Mouse (Mus musculus) monocyte, adult 5-6 weeks (primary cell): ENCODE results near the gene Spata7. TPM values are rescaled to one million over a fixed set of nuclear protein-coding genes. Genes with fewer than 3 reads are reported as not detected.
A peak's percentile ranks its signal among the peaks of the same experiment; 100 is the strongest.

ENCODE experiments used
- ATAC-seq: fragments of 153-309, 156-312 bp; replicated peaks from 2 replicates; pipeline ENCODE4 v1.8.0; 2017; ENCODE audit warnings: mild to moderate bottlenecking; ENCODE audit not compliant: low TSS enrichment, insufficient number of reproducible peaks, severe bottlenecking, poor library complexity, low FRiP score
- total RNA-seq: library from RNA; stranded (forward); fragments of 200-1000, 200-491, 200-594 nt; gene quantifications from 3 replicates; pipeline ENCODE4 v1.2.3, GENCODE M21; 2017

The Spata7 gene
- total RNA-seq, 1 experiment from 2014 or later, result 3.3 TPM

GRCm38 (mm10) chr12:98668132-98668814 lies 40.3 kb downstream of the Spata7 start:
- no peak for ATAC-seq

GRCm38 (mm10) chr12:98669086-98669485 lies 41.1 kb downstream of the Spata7 start:
- no peak for ATAC-seq

GRCm38 (mm10) chr12:98669864-98670263 lies 41.9 kb downstream of the Spata7 start:
- ATAC-seq, result no peak

DNA sequence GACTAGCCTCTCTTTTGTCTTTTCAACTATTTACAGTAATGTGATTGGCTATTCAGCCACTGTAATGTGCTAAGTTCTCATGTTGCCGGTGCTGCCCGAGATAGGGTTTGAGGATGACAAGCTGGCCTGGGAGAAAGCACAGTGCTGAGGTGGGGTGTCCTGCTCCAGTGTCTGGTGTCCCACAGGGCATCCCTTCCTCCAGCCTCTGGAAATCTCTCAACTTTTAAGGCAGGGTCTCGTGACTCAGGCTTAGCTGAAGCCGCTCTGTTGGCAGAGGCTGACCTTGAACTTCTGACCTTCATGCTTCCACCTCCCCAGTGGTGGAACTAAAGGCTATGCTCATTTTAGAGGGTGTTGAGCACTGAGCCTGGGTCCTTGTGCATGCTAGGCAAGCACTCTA lies 42.5 kb downstream of the Spata7 start:
- ATAC-seq, result no peak

GRCm38 (mm10) chr12:98673879-98674278 lies 45.9 kb downstream of the Spata7 start:
- ATAC-seq, result no peak

- ATAC-seq, result peak; percentile 73
Measured at GRCm38 (mm10) chr12:98674627-98675143, 46.7 kb downstream of the Spata7 start.

DNA sequence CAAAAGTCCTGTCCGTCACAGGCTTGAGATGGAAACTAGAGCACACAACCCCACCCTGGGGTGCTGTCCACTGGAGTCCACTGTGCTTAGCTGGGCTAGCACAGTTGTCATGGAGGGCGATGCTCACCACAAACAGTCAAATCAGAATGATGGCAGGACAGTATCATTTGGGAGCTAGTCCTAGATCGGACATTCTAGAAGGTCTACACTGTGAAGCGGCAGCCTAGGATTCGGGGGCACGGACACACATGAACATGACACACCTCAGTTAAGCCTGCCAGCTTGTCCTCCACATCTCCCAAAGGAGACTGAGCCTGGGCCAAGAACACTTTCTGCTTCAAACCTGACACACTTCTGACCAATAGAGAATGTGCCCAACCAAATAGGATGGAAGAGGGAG lies 48.9 kb downstream of the Spata7 start:
- no peak for ATAC-seq

DNA sequence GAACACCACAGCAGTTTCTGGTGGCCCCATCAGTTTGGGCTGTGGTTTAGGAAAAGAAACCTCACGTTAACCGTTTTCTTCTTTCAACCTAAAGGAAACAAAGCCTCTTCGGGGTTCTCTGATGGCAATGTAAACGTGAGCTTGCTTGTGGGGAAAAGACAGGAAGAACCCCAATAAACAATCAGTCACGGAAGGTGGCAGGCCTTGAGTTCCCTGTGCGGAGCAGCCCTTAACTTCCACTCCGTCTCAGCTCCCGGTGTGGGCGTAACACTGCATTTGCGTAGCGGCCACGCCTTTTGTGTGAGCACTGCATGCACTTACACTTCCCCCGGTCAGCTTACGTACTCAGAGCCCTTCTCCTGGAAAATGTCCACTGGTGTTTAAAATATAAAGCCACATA lies 49.4 kb downstream of the Spata7 start:
- ATAC-seq, result peak; percentile 61; the same call in 1 of the 2 replicates

- ATAC-seq, result no peak
Measured at GRCm38 (mm10) chr12:98679906-98680305, 51.9 kb downstream of the Spata7 start.

DNA sequence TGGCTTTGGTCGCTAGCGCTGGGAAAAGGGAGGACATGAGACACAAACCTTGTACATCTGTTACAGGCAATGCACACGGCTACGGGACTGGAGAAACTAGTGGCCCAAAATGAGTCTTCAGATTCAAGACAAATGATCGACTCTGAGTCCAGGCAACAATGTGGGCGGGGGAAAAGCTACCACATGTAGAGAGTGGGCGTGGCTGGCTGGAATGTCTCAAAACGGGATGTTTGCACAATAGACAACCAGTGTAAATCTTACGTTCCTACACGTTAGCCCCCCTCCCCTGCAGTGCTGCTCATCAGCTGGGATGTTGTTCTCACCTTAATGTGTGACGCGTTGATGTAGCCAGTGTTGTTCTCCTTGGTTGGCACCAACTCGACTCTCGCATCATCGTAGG lies 54.2 kb downstream of the Spata7 start:
- no peak for ATAC-seq

DNA sequence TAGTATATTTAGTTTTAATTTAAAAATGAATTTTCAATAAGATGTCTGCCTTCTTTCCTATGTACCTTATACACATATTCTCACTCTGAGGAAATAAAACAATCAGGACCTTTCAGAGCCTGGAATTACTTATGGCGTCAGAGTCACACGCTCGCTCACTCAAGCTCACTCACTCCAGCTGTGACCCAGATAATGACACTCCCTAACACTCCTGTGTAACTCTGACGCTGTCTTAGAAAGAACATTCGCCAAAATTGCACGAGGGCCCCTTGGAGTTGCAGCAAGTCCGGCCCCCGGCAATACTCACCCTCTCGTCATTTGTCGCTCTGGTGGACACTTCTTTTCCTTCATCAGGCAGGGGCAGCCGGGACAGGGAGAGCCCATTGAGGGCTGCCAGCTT lies 55.2 kb downstream of the Spata7 start:
- no peak for ATAC-seq

- ATAC-seq, result no peak
Measured at GRCm38 (mm10) chr12:98683574-98683973, 55.6 kb downstream of the Spata7 start.

DNA sequence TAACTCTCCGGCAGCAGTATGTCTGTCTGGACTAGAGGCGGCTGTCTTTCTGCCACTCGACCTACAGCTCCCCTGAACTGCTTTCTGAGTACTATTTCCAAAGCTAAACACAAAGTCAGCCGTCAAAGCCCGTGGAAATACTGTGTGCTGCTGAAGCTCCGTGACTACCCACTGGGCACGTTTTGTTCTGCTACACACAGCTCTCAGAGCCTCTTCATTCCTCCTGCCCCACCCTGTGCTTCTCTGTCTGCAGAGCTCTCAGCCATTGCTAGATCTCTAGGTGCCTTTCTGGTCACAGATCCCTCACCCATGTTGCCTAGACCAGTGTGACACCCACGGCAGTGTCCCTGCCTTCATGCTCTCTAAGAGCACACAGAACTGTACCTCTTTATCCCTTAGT lies 62.3 kb downstream of the Spata7 start:
- ATAC-seq, result no peak

- no peak for ATAC-seq
Measured at GRCm38 (mm10) chr12:98697202-98697601, 69.2 kb downstream of the Spata7 start.

DNA sequence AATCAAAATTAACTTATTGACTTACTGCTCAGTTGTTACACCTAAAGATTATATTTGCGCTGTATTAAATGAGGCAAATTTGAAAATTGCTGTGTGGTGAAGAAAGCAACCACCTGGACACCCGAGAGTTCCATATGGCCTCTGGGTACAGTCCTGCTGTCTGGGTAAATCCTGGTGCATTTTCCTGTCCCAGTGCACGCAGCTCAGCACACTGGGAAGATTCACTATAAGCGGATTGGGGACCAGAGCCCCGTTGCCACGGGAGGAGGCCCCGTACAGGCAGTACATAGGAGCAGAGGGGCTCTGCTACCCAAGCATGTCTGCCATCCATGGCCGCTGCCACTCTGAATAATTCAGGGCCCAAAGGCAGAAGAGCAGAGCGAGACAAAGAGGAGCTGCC lies 73.6 kb downstream of the Spata7 start:
- no peak for ATAC-seq

DNA sequence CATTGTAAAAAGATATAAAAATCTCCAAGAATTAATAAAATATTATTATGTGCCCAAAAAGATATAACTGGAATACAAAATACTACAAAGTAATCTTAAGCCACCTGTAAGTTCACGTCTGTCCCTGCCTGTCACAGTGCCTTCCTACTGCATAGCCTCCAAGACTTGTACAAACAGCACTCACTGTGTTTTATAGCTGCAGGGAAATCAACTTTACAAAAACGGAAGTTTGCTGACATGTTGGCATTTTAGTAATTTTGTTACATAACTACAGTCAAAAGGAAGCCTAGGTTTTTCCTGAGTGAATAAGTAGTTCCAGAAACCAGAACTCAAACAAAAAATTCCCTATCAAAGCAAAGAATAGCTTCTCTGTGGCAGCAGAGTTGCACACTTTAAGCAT lies 75.6 kb downstream of the Spata7 start:
- ATAC-seq, result no peak

DNA sequence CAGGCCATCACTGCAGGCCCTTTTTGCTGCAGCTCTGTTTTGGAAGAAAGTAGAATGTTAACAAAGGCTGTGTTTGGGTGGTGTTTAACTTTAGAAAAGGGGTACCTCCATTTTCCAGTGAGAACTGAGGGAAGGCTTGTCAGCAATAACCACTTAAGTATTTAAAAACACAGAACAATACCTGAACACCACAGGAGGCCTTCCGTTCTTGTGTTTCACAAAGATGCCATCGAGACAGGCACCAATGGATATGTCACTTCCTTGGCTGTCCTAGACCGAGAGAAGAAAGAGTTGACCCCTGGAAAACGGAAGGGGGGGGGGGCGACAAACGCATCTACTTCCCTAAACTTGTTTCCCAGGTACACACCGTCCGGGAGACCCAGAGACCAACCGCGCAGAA lies 76.0 kb downstream of the Spata7 start:
- ATAC-seq, result no peak

DNA sequence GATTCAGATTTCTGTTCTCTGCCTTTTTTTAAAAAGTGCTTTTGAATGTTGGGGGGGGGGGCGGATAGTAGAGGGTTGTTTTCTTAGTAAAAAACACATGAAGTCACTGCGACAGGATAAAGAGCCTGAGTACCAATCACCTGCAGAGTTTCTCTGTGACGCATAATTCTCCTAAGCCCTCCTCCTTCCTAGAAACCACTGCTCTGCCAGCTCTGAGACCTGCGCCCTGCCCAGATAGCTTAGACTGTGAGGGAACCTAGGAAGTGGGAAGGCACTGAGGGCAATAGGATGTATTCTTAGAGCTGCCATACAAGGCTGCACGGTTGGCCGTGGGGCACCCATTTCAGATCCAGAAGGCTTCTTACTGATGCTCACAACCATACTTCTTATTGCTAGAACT lies 84.9 kb downstream of the Spata7 start:
- no peak for ATAC-seq

DNA sequence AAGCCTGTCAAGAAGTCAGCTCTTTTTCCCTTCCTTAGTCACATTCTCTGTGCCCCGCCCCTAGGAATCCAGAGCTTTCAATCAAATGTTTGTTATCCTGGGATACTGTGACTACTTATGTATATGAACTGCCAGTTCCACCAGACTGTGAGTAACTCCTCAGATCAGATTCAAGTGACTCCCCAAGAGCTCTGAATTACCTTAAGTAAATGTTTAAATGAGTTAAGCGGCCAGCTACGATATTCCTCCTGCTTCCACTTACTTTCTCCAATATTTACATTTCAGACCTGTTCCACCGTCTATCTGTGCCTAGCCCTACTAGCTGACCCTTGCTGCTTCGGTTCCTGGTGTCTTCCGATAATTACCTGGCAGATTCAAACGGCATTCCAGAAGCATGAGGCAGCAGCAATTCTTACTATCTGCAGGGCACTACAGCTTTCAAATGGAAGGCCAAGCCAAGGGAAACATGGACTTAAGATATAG lies 85.7 kb downstream of the Spata7 start:
- ATAC-seq, result no peak

- ATAC-seq, result no peak
Measured at GRCm38 (mm10) chr12:98714757-98715156, 86.8 kb downstream of the Spata7 start.

DNA sequence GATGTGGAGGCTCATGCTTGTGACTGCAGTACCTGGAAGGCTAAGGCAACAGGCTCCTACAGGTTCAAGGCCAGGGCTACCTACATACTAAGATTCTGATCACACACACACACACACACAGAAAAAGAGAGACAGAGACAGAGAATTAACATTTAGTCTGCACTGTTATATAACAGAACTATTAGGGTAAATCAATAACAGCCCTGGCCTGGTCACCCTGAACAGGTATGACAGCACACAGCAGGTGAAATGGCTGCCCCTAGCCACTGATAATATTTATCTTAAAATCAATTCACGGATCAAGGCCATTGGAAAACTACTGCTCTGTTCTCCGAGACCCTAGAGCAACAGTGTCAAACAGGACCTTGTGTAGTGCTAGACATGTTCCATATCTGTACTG lies 88.2 kb downstream of the Spata7 start:
- ATAC-seq, result no peak
